Mouse (Mus musculus) left cerebral cortex, adult 18-20 months (tissue): ENCODE data around the gene Usp44. TPM values are rescaled to one million over a fixed set of nuclear protein-coding genes. Genes with fewer than 3 reads are reported as not detected.

Experiments
- total RNA-seq, 2 experiments: library from RNA; stranded (reverse); gene quantifications; 2 replicates each; pipeline ENCODE4 v1.2.3; 2021

The Usp44 gene
- total RNA-seq, 2 experiments from 2014 or later = not detected

Other genes with a start within 250 kb of the Usp44 start
- 10 to 100 TPM in 1 of 2 experiments, 1 to 10 TPM in 1; 7.7 to 13.1 TPM for gene Snrpf, start 241.8 kb upstream of the Usp44 start, total RNA-seq
- 10 to 100 TPM in 1 of 2 experiments, 1 to 10 TPM in 1; 8.9 to 10.6 TPM for gene Ntn4, start 190.9 kb upstream of the Usp44 start, total RNA-seq
- 100 to 1,000 TPM; 103 to 113 TPM for gene Metap2, start 65.5 kb downstream of the Usp44 start, total RNA-seq
- gene Vezt, start 204.3 kb downstream of the Usp44 start, total RNA-seq = 10 to 100 TPM; 78.6 to 81.6 TPM
- 10 to 100 TPM in 1 of 2 experiments, 1 to 10 TPM in 1; 9.4 to 11.7 TPM for gene Fgd6, start 204.4 kb downstream of the Usp44 start, total RNA-seq